Mouse (Mus musculus) retina, postnatal 1 day (tissue): ENCODE data around the gene Dennd2c.
"Not testable (repeated sequence)": the region's sequence is repeated elsewhere in the genome, so short reads cannot be mapped to it uniquely, and the experiment has no call there.

Source experiments
- DNase-seq: peaks from one replicate; pipeline ENCODE4 v3.0.0-alpha.2; 2012

Dennd2c gene

GRCm38 (mm10) chr3:103123636-103124035 lies 21.2 kb downstream of the Dennd2c start:
- no peak for DNase-seq

GRCm38 (mm10) chr3:103126138-103126537 lies 23.7 kb downstream of the Dennd2c start:
- no peak for DNase-seq

GRCm38 (mm10) chr3:103127177-103127576 lies 24.8 kb downstream of the Dennd2c start:
- DNase-seq: no peak

GRCm38 (mm10) chr3:103127721-103128120 lies 25.3 kb downstream of the Dennd2c start:
- no peak for DNase-seq

- no peak for DNase-seq
Measured at GRCm38 (mm10) chr3:103128251-103128650, 25.8 kb downstream of the Dennd2c start.

GRCm38 (mm10) chr3:103129367-103130159 lies 27.2 kb downstream of the Dennd2c start:
- DNase-seq: no peak

- peak; percentile 69 for DNase-seq
Measured at GRCm38 (mm10) chr3:103130236-103130751, 27.9 kb downstream of the Dennd2c start.

GRCm38 (mm10) chr3:103133098-103133497 lies 30.7 kb downstream of the Dennd2c start:
- DNase-seq: no peak

- no peak for DNase-seq
Measured at GRCm38 (mm10) chr3:103136414-103137077, 34.1 kb downstream of the Dennd2c start.

GRCm38 (mm10) chr3:103139047-103139446 lies 36.6 kb downstream of the Dennd2c start:
- DNase-seq: no peak

GRCm38 (mm10) chr3:103140095-103140838 lies 37.9 kb downstream of the Dennd2c start:
- not testable (repeated sequence) for DNase-seq

- no peak for DNase-seq
Measured at GRCm38 (mm10) chr3:103141287-103141686, 38.9 kb downstream of the Dennd2c start.

- DNase-seq: no peak
Measured at GRCm38 (mm10) chr3:103142366-103142765, 40.0 kb downstream of the Dennd2c start.

- DNase-seq: no peak
Measured at GRCm38 (mm10) chr3:103145336-103145735, 42.9 kb downstream of the Dennd2c start.

GRCm38 (mm10) chr3:103145791-103146190 lies 43.4 kb downstream of the Dennd2c start:
- DNase-seq: no peak

GRCm38 (mm10) chr3:103146330-103147166 lies 44.1 kb downstream of the Dennd2c start:
- DNase-seq: no peak

GRCm38 (mm10) chr3:103147775-103148174 lies 45.4 kb downstream of the Dennd2c start:
- no peak for DNase-seq

- DNase-seq: no peak
Measured at GRCm38 (mm10) chr3:103148941-103149340, 46.5 kb downstream of the Dennd2c start.

- DNase-seq: no peak
Measured at GRCm38 (mm10) chr3:103153761-103154160, 51.4 kb downstream of the Dennd2c start.

- DNase-seq: no peak
Measured at GRCm38 (mm10) chr3:103159232-103159900, 57.0 kb downstream of the Dennd2c start.

GRCm38 (mm10) chr3:103169771-103170170 lies 67.4 kb downstream of the Dennd2c start:
- DNase-seq: peak; percentile 87
